Mouse (Mus musculus): ENCODE data around the gene Ppp6r2. TPM values are rescaled to one million over a fixed set of nuclear protein-coding genes. Genes with fewer than 3 reads are reported as not detected.

The Ppp6r2 gene
- 88.6 and 90.0 TPM in 2 replicates for polyA plus RNA-seq (2014; fragmentation: Nextera tagmentation; extraction: Ambion mirVana)

DNA sequence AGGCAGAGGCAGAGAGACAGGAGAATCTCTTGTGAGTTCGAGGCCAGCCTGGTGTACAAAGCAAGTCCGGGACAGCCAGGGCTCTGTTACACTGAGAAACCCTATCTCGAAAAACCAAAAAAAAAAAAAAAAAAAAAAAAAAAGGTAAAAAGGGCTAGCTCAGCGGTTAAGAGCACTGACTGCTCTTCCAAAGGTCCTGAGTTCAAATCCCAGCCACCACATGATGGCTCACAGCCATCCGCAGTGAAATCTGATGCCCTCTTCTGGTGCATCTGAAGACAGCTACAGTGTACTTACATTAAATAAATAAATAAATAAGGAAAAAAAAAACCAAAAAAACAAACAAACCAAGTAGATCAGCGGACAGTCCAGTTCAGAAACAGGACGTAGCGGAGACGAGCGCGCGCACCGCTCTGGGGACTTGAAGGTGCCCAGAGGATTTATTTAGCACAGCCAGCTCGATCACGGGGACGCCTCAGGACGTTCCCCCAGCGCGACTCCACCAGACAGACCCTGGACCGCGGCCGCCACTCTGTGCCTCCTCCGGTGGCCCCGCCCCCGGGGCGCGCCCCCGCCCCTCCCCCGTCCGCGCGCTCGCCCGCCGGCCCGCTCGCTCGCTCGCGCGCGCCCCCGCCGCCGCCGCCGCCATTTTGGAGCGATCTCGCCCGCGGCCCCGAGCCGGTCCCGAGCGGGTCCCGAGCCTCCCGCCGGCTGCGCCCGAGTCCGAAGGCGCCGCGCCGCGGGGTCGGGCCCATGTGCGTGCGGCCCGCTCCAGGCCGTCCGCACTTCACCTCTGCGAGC, at the start of gene Ppp6r2:
Gene Ppp6r2 (plus strand): TSS at position 639 of the 801 bp plus-strand sequence.
- peak within 1 kb of the TSS; percentile 98 for H3K9ac ChIP-seq (replicated peaks; ENCODE audit: low read length)
- no peaks in the 10 kb centered on the region for H3K27me3 ChIP-seq (ENCODE audit: control insufficient read depth, insufficient read depth, low read length)
- peak; percentile 92 for DNase-seq
- 3% methylated on average over 70 of the region's 73 CpGs for WGBS
- peak within 1 kb of the TSS; percentile 82 for H3K4me2 ChIP-seq (ENCODE audit: low read length)
- H3K9me3 ChIP-seq (ENCODE audit: control insufficient read depth, low read length), result no peaks in the 10 kb centered on the region
- H3K4me1 ChIP-seq (ENCODE audit: control insufficient read depth, insufficient read depth, low read length), result peaks cover 25% of the 10 kb centered on the region
- peak; percentile 86 for ATAC-seq (ENCODE audit: low FRiP score, low TSS enrichment)
- H3K27ac ChIP-seq (replicated peaks; ENCODE audit: low read depth, low read length), result peak within 1 kb of the TSS; percentile 95
- peaks cover 8% of the 10 kb centered on the region for H3K36me3 ChIP-seq (ENCODE audit: control insufficient read depth, insufficient read depth, low read length)
- H3K4me3 ChIP-seq (replicated peaks; ENCODE audit: low read depth, low read length), result peak within 1 kb of the TSS; percentile 99

DNA sequence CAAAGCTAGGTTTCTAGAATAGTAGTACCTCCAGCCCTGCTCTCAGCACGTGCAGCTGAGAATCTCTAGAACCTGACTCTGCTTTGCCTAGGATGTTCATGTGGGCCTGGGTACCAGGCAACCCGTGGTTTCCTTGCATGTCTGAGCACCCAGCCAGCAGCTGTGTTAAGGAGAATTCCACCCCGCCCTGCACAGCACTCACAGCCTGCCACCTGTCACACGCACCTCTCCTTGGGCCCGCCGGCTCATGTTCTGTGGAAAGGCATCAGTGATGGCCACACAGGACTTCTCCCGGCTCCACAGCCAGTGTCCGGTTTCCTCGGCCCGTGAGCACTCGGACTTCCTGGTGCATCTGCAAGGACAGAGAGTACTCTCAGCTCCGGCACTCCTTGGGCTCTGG, 45.9 kb upstream of the Ppp6r2 start:
- H3K4me3 ChIP-seq (replicated peaks; ENCODE audit: low read depth, low read length), result no peak overlapping the region
- no peak for ATAC-seq (ENCODE audit: low FRiP score, low TSS enrichment)

DNA sequence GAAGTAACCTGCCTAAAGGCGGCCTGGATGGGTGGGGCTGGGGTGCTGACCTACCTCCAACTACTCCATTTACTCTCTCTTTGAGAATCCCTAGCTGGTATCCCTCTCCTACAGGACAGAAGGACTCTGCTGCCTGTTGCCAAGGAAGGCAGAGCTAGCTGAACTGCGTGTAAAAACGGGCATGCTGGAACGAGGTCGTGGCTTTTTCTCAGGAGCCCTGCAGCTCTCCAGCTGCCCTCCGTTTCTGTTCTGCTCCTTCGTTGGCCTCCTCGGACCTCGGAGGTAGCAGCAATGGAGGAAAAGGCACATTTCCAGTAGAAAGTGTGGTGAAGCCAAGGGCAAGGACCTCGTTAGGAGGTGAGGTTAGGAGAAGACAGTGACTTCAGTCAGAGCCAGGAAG, 42.4 kb upstream of the Ppp6r2 start:
- H3K27me3 ChIP-seq (ENCODE audit: control insufficient read depth, insufficient read depth, low read length), result no peaks in the 10 kb centered on the region
- H3K4me1 ChIP-seq (ENCODE audit: control insufficient read depth, insufficient read depth, low read length), result peaks cover 34% of the 10 kb centered on the region
- H3K36me3 ChIP-seq (ENCODE audit: control insufficient read depth, insufficient read depth, low read length), result peaks cover 56% of the 10 kb centered on the region
- DNase-seq (no peak), ATAC-seq (ENCODE audit: low FRiP score, low TSS enrichment) (no peak)
- H3K9me3 ChIP-seq (ENCODE audit: control insufficient read depth, low read length), result no peaks in the 10 kb centered on the region
- H3K27ac ChIP-seq (replicated peaks; ENCODE audit: low read depth, low read length), result 0 out of 2 replicates have a peak overlapping the region, but pooled peaks have one; percentile 0
- no peak overlapping the region for H3K9ac ChIP-seq (replicated peaks; ENCODE audit: low read length)
- no peak overlapping the region for H3K4me3 ChIP-seq (replicated peaks; ENCODE audit: low read depth, low read length)
- 61% methylated on average over 10 of the region's 10 CpGs for WGBS
- H3K4me2 ChIP-seq (ENCODE audit: low read length), result no peak overlapping the region

More for the DNA sequence above, 45.9 kb upstream of the Ppp6r2 start:
- no peak overlapping the region for H3K9ac ChIP-seq (replicated peaks; ENCODE audit: low read length)
- H3K4me1 ChIP-seq (ENCODE audit: control insufficient read depth, insufficient read depth, low read length), result peaks cover 10% of the 10 kb centered on the region; the same call in 1 of the 2 replicates
- H3K9me3 ChIP-seq (ENCODE audit: control insufficient read depth, low read length), result no peaks in the 10 kb centered on the region
- no peak overlapping the region for H3K4me2 ChIP-seq (ENCODE audit: low read length)
- peaks cover 91% of the 10 kb centered on the region for H3K36me3 ChIP-seq (ENCODE audit: control insufficient read depth, insufficient read depth, low read length)
- 97% methylated on average over 12 of the region's 12 CpGs for WGBS
- H3K27me3 ChIP-seq (ENCODE audit: control insufficient read depth, insufficient read depth, low read length), result no peaks in the 10 kb centered on the region
- no peak overlapping the region for H3K27ac ChIP-seq (replicated peaks; ENCODE audit: low read depth, low read length)
- DNase-seq, result no peak

DNA sequence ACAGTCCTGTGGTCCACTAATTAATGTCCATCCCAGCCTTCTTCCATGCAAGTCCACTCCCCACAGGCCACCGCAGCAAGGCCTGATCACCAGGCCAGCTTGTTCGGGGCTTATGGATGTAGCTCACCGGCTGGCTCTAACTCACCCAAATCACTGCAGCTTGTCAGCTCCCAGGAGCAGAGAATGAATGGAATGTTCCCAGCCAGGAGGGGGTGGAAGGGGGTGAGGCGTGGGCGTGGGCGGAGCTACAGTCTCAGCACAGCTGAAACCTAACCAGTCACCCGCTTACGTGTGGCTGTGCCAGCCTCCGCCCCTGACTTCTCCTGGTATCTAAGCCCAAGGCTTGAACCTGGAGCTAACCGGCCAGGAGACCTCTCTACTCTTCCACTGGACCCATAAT, 41.9 kb upstream of the Ppp6r2 start:
- peaks cover 39% of the 10 kb centered on the region for H3K4me1 ChIP-seq (ENCODE audit: control insufficient read depth, insufficient read depth, low read length)
- DNase-seq, result peak; percentile 71
- H3K4me3 ChIP-seq (replicated peaks; ENCODE audit: low read depth, low read length), result no peak overlapping the region
- H3K27ac ChIP-seq (replicated peaks; ENCODE audit: low read depth, low read length), result 0 out of 2 replicates have a peak overlapping the region, but pooled peaks have one; percentile 0
- H3K9ac ChIP-seq (replicated peaks; ENCODE audit: low read length), result no peak overlapping the region
- WGBS, result 8% methylated on average over 10 of the region's 10 CpGs
- peaks cover 51% of the 10 kb centered on the region for H3K36me3 ChIP-seq (ENCODE audit: control insufficient read depth, insufficient read depth, low read length)
- H3K4me2 ChIP-seq (ENCODE audit: low read length), result 0 out of 2 replicates have a peak overlapping the region, but pooled peaks have one; percentile 7
- no peaks in the 10 kb centered on the region for H3K9me3 ChIP-seq (ENCODE audit: control insufficient read depth, low read length)
- no peaks in the 10 kb centered on the region for H3K27me3 ChIP-seq (ENCODE audit: control insufficient read depth, insufficient read depth, low read length)
- ATAC-seq (ENCODE audit: low FRiP score, low TSS enrichment), result no peak

DNA sequence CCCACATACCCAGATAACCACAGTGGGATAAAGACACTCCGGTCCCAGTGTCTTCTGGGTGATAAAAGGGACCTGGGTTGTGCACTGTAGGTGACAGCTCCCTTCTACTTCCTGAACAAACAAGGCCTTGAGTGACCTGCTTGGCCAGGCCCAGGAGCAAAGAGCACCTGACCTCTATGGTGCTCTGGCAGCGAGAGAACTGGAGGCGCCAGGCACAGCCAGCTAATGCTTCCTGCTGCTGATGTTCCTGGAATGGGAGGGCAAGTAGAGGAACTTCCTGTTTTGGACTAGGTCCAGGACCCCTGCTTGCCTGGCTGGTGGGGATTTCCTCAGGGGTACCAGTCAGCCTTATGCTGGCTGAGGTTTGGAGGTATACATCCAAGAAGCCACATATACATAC, 41.3 kb upstream of the Ppp6r2 start:
- whole genome bisulfite sequencing, result 82% methylated on average over 3 of the region's 3 CpGs
- Histone ChIP-seq H3K9me3 (ENCODE audit: control insufficient read depth, low read length) (no peaks in the 10 kb centered on the region), H3K4me2 (ENCODE audit: low read length) (no peak overlapping the region), H3K36me3 (ENCODE audit: control insufficient read depth, insufficient read depth, low read length) (peaks cover 44% of the 10 kb centered on the region), H3K27me3 (ENCODE audit: control insufficient read depth, insufficient read depth, low read length) (no peaks in the 10 kb centered on the region), H3K27ac (replicated peaks; ENCODE audit: low read depth, low read length) (no peak overlapping the region), H3K4me3 (replicated peaks; ENCODE audit: low read depth, low read length) (no peak overlapping the region), H3K9ac (replicated peaks; ENCODE audit: low read length) (no peak overlapping the region), H3K4me1 (ENCODE audit: control insufficient read depth, insufficient read depth, low read length) (peaks cover 44% of the 10 kb centered on the region)
- ATAC-seq (ENCODE audit: low FRiP score, low TSS enrichment), result no peak
- DNase-seq, result no peak

DNA sequence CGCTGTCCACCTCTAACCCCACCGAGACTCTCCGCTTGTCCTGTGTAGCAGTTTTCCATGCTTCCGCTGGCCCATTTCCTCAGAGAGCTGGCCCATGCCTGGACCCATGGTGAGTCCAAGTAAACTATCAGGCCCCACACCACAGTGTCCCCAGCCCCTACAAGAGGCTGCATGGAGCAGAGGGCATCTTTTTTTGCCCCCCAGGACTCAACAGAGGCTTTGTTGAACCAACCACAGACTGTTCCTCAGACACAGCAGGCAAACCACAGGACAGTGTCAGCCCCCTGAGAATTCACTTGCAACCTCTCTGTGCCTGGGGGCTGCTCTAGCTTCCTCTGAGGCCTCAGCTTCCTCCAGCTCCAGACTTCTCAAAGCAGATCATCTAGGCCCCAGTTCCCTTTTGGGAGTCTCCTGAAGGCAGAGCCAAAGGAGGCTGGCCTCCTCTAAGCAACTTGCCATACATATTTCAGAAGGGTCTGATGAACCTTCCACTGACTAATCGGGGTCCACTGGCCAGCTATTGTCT, 39.8 kb upstream of the Ppp6r2 start:
- Histone ChIP-seq H3K4me3 (replicated peaks; ENCODE audit: low read depth, low read length) (no peak overlapping the region), H3K27me3 (ENCODE audit: control insufficient read depth, insufficient read depth, low read length) (no peaks in the 10 kb centered on the region), H3K36me3 (ENCODE audit: control insufficient read depth, insufficient read depth, low read length) (peaks cover 29% of the 10 kb centered on the region), H3K4me1 (ENCODE audit: control insufficient read depth, insufficient read depth, low read length) (peaks cover 52% of the 10 kb centered on the region), H3K9ac (replicated peaks; ENCODE audit: low read length) (no peak overlapping the region), H3K4me2 (ENCODE audit: low read length) (0 out of 2 replicates have a peak overlapping the region, but pooled peaks have one; percentile 99), H3K27ac (replicated peaks; ENCODE audit: low read depth, low read length) (no peak overlapping the region), H3K9me3 (ENCODE audit: control insufficient read depth, low read length) (no peaks in the 10 kb centered on the region)
- 92% methylated on average over 5 of the region's 5 CpGs for WGBS
- no peak for DNase-seq
- no peak for ATAC-seq (ENCODE audit: low FRiP score, low TSS enrichment)

DNA sequence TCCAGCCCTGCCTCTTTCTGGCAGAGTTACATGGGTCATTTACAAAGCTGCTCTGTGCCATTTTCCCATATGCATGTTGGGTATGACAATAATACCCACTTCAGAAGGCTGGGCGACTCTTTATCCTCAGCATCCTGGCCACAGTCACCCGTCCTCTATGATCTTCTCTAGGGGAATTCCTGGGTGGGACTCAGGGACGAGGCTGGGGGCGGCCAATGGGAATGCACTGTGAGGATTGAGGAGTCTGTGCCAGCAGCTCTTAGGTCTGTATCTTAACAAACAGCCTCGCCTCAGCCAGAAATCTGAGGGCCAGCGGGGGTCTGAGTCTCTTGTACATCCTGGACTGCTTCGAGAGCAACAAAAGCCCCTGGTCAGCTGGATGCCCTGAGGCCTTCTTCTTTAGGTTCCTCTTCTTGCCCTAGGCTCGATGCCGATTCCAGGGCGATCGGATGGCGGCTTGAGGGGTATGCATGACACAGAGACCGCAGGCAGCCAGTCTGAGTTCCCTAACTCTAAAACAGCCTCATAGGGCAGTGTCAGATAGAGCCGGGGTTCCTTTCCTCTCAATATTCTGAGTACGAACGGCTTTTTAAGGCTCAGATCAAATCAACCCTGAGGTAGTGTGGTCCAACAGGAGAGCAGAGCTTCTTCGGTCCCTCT, 38.9 kb upstream of the Ppp6r2 start:
- Histone ChIP-seq H3K36me3 (ENCODE audit: control insufficient read depth, insufficient read depth, low read length) (peaks cover 21% of the 10 kb centered on the region), H3K9ac (replicated peaks; ENCODE audit: low read length) (peak overlapping the region; percentile 83), H3K27ac (replicated peaks; ENCODE audit: low read depth, low read length) (peak overlapping the region; percentile 78), H3K4me3 (replicated peaks; ENCODE audit: low read depth, low read length) (peak overlapping the region; percentile 57), H3K27me3 (ENCODE audit: control insufficient read depth, insufficient read depth, low read length) (no peaks in the 10 kb centered on the region), H3K4me1 (ENCODE audit: control insufficient read depth, insufficient read depth, low read length) (peaks cover 60% of the 10 kb centered on the region), H3K4me2 (ENCODE audit: low read length) (peak overlapping the region; percentile 99), H3K9me3 (ENCODE audit: control insufficient read depth, low read length) (no peaks in the 10 kb centered on the region)
- no peak for ATAC-seq (ENCODE audit: low FRiP score, low TSS enrichment)
- no peak for DNase-seq
- WGBS, result 27% methylated on average over 17 of the region's 17 CpGs

DNA sequence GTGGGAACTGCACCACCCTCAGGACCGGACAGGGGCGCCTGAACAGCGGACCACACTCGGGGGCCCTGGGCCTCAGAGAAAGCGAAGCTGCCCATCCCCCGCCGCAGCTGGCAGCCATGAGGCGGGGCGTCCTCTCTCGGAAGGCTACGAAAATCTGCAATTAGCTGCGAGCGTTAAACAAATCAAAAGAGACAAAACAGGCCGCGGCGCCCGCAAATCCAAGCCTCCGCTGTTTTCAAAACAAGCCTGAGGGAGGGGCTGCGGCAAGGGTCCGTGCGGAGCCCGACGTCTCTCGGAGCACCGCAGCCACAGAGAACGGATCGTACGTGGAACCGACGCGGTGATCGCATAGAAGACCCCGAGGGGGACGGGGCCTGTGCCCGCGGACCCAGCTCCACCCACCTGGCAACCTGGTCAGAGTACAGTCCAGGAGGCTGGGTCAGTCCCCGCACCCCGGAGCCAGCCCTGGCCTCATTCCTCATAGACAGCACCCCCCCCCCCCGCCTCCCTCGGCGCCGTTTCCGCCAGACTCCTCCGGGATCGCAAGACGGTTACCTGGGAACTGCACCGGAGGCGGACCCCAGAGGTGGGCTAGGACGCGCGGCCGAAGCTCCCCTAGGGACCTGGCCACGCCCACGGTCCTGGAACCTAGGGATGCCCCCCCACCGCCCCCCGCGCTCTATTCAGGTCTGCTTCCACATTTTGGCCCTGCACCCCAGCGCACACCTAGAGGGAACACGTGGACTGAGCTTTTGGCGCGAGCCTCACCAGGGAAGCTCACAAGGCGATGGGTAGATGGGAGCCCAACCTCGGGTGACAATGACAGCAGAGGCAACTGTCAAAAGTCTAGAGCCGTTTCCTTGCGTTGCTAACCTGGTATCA, 38.1 kb upstream of the Ppp6r2 start:
- peak; percentile 57 for ATAC-seq (ENCODE audit: low FRiP score, low TSS enrichment)
- H3K27ac ChIP-seq (replicated peaks; ENCODE audit: low read depth, low read length), result peak overlapping the region; percentile 78
- WGBS, result under 1% methylated on average over 64 of the region's 65 CpGs

More for the DNA sequence above, 38.1 kb upstream of the Ppp6r2 start:
- H3K4me2 ChIP-seq (ENCODE audit: low read length), result peak overlapping the region; percentile 99
- DNase-seq, result peak; percentile 83
- peaks cover 13% of the 10 kb centered on the region for H3K36me3 ChIP-seq (ENCODE audit: control insufficient read depth, insufficient read depth, low read length)
- peaks cover 68% of the 10 kb centered on the region for H3K4me1 ChIP-seq (ENCODE audit: control insufficient read depth, insufficient read depth, low read length)
- peak overlapping the region; percentile 83 for H3K9ac ChIP-seq (replicated peaks; ENCODE audit: low read length)
- no peaks in the 10 kb centered on the region for H3K9me3 ChIP-seq (ENCODE audit: control insufficient read depth, low read length)
- no peaks in the 10 kb centered on the region for H3K27me3 ChIP-seq (ENCODE audit: control insufficient read depth, insufficient read depth, low read length)
- H3K4me3 ChIP-seq (replicated peaks; ENCODE audit: low read depth, low read length), result peak overlapping the region; percentile 57
